Mouse (Mus musculus) large intestine, adult 2 months (tissue): ENCODE measurements around the gene Fstl4. TPM values are rescaled to one million over a fixed set of nuclear protein-coding genes. Genes with fewer than 3 reads are reported as not detected.

Experiments used
- DNase-seq: peaks from one replicate; pipeline ENCODE4 v3.0.0-alpha.2; 2012; ENCODE audit warnings: low read depth, low spot score
- WGBS: fragments of 180-500 bp; shearing (Covaris S2); methylation state at CpG from one replicate; pipeline ENCODE4 v1.1.7; 2018; 5-methylcytosine and 5-hydroxymethylcytosine counted together
- polyA plus RNA-seq: library from polyadenylated mRNA; depleted of rRNA; stranded (reverse); fragments of >200 nt; gene quantifications from 2 replicates; pipeline ENCODE4 v1.2.3, GENCODE M21; 2012

Fstl4 gene
- polyA plus RNA-seq, 1 experiment, result 0.47 TPM

DNA sequence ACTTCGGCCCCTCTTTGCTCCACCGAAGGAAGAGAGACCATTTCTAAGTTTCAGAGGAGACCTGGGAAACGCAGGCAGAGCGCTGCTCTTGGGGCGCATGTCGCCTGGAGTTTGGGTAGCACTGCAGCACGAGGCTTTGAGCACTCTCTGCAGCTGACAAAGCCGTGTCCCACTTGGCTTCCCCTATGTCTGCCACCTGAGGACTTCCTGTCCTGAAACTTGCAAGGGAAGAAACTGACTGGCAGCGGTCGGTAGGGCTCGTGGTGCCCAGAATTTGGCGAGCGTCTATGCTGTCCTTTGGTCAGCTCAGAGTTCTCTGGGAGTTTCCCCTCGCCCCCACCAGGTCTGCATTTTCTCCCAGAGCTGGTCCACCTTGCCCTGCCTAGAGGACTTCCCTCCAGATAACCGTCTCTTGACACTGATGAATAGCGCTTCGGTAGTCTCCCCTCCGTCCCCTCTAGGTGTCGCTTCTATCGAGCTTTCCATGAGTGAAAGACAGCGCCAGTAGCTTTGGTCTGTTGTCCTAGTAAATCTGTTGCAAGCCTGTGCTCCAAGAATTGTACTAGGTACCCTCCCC lies 1.3 kb downstream of the Fstl4 start:
- peak; percentile 31 for DNase-seq
- 2% methylated on average over 21 of the region's 21 CpGs for WGBS

DNA sequence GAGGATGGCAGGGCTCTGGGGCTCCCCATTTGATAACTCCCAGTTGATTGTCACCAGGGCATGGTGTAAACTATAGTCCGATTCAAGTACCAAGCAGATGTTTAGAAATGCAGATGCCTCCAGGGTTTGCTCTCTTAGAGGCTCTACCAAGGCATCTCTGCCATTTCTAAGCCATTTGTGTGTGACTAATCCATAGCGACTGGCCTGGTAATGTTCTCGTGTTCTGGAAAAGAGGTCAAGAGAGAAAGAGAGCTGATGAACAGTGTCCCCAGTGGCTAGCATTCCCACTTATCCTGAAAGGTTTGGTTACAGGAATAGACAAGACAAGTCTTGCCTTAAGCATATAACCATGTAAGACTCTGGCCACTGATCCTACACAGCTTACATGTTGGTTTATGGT lies 3.5 kb downstream of the Fstl4 start:
- DNase-seq, result no peak
- 77% methylated on average over 3 of the region's 3 CpGs for WGBS

DNA sequence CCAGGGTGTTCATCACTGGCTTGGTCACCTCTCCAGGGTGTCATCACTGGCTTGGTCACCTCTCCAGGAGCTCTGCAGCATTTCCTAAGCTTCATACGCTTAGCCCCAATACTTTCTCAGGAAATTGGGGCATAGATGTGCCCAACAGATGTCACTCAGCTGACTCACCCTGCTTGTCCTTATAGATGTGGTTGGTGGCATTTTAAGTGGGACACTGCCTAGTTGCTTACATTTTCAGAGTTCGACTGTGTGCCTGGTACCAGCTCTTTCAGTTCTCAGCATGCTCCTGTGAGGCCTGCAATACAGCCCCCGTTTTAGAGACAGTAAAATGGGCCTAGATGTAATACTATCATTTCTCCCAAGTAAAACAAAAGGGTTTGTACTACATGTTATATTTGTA lies 8.6 kb downstream of the Fstl4 start:
- DNase-seq, result no peak
- 77% methylated on average over 3 of the region's 3 CpGs for WGBS

DNA sequence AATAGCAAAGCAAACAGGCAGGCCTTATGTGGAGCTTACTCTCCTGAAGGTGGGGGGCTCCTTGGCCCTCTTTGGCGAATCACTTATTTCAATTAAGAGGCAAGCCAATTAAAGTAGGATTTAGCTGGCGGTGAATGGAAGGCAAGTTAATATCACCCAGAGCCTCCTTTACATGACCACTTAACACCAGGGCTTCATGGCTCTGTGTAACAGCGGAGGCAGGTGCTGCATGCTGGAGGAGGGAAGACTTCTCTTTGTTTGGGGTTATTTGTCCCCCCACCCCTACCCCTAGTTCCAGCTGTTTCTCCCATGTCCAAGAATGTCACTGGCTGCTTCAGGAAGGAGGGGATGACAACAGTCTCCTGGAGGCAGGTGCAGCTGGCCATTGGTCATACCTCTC lies 10.9 kb downstream of the Fstl4 start:
- DNase-seq, result no peak
- WGBS, result 89% methylated on average over 3 of the region's 3 CpGs

DNA sequence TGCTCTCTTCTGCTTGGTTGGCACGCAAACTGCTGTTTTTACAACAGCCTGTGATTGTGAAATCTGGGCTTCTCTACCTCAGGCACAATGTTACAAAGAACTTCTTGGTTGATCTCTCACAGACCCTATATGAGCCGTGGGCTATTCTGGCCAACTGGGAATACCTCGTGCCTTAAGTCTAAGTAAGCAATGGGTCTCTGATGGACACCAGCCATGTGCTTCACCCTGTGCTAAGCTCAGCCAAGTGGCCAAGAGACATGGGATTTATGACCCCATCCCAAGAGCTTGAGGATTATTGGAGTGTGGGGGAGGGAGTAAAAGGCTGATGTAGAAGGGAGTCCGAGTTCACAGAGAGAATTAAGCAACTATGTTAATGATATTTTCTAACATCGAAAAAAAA lies 18.0 kb downstream of the Fstl4 start:
- 66% methylated on average over 5 of the region's 5 CpGs for WGBS
- DNase-seq, result no peak

DNA sequence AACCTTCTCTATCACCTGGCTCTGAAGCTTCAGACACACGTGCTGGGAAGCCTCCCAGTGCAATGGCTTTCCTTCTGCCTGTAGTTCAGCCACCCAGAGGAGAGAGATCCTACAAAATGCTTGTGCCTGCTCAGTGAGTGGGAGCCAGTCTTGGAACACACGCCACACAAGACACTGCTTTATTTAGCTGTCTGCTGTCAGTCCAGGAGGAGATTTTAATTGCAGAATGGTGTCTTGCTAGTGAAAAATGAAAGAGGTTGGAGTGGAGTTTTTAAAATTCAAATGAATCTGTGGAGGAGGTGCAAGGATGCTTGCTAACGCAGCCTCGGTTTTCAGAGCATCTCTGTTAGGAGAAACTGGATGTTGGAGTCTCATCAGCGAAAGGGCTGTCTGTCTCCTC lies 29.9 kb downstream of the Fstl4 start:
- no peak for DNase-seq
- WGBS, result 73% methylated on average over 5 of the region's 5 CpGs

DNA sequence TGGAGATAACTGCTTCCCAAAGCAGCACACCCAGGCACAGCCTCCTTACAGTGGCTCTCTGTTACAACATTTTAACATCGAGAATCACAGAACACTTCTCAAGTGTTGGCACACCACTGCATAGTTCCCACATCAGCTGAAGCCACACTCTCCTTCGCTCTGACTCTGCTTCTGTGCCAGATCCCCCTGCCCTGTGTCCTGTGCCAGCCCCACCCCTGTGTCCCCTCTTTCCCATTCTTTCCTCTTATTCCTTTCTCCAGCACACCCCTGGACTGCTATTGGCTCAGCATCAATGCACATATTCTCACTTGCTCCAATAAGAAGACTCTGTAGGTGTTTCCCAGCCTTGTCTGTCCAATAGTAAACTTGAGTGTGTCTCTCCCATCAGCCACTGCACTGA lies 45.1 kb downstream of the Fstl4 start:
- WGBS, result 79% methylated on average over 2 of the region's 2 CpGs
- no peak for DNase-seq

DNA sequence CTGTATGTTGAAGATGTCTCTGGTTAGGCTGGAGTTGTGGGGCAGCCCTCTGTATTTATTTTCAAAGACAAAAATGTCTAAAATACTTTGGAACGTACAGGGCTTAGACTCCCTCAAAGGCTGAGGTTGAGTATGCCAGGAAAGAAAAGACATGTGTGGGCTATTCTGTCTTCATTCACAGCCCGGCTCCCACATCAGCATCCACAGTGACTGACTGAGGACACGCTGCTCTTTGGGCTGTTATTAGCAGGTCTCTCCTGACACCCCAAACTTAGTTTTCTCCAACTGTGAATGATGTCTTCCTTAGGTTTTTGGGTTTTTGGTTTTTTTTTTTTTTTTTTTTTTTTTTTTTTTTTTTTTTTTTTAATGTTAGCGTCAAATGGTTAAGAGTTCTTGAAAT lies 51.6 kb downstream of the Fstl4 start:
- WGBS, result 85% methylated on average over 4 of the region's 4 CpGs

DNA sequence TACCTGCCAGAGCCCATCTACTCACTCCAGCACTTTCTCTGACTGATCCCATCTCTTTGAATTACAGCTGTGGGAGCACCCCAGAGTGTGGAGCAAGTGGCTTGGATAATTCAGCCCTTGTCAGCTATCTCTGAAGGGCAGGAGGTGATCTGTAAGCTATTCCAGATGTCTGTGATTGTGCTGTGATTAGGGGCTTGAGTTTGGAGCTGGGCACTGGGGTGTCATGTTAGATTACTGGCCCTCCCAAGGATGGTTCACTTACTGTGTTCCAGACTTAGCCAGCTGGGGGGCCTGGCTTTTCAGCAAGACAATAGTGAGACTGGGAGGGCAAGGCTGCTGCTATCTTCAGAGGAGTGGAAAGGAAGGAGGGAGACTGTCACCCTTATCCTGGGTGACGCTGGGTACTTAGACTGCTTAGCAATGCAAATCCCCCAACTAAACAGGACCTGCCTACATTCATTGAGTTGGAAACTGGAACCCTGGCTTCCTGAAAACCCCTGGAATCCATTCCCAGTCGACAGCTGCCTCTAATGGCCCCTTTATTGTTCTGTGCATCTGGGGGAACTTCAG lies 56.0 kb downstream of the Fstl4 start:
- DNase-seq, result no peak
- WGBS, result 32% methylated on average over 2 of the region's 2 CpGs

More for the DNA sequence above, 51.6 kb downstream of the Fstl4 start:
- DNase-seq, result no peak

DNA sequence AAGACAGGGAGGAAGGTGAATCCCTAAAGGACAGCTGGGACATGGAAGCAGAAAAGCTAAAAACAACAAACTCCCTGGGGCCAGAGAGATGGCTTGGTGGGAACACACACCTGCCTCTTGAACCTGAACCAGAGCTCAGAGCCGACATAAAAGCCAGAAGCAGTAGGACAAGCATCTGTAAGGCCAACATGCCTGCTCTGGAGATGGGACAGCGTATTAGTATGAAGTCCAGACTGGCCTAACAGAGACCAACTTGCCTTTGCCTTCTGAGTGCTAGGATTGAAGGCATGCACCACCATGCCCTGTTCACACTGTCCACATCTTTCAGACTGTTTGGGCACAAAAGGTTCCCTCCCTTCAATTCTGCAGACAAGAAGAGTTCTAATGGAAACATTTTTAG lies 62.2 kb downstream of the Fstl4 start:
- 86% methylated on average over 2 of the region's 2 CpGs for WGBS
- DNase-seq, result no peak

DNA sequence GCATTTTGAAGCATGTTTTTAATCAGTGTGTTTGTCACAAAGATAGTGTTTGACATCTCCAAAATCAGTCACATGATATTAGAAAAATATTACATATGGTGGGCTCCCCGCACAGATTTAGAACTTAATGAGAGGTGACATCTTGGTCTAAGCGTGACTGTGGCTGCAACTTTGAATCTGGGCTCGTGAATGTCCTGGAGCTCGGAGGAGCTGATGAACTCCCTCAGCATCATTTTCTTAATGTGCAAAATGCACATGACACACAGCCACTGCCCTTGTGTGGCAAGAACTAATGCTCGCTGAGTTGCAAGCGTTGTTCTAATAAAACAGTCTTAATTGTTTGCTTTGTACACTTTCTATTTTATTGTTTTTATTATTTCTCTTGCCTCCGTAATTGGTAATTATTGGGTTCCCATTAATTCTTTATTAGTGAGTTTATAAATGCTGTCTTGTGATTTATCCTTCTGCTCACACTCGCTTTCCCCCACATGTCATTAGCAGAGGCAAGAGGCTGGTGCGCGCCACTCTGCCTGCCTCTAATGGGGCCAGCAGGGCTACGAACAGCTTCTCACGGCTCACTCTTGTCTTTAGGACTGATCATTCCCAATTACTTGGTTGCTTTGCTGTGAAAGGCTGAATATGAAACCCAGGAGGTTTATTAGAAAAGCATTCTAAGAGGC lies 67.3 kb downstream of the Fstl4 start:
- 82% methylated on average over 12 of the region's 12 CpGs for WGBS
- DNase-seq, result no peak

GRCm38 (mm10) chr11:52832311-52832675 lies 67.9 kb downstream of the Fstl4 start:
- DNase-seq, result no peak
- 93% methylated on average over 1 of the region's 1 CpGs for WGBS

DNA sequence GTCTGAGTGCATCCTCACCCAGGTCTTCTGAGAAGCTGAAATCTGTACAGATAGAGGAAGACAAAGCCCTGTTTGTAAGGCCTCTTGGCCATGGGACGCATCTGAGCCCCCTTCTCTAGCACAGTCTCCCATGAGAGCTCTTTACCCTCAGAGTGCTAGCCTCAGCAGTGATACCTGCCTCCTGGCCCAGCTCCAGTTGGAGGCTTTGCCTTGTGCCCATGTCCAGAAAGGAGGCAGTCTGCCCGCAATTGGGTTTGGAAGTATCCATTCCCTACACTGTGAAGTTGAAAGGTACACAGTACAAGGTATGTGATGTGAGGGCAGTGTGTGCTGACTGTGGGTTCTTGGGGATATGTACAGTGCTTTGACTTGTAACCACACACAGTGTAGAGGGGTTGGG lies 84.3 kb downstream of the Fstl4 start:
- no peak for DNase-seq
- WGBS, result 93% methylated on average over 2 of the region's 2 CpGs

DNA sequence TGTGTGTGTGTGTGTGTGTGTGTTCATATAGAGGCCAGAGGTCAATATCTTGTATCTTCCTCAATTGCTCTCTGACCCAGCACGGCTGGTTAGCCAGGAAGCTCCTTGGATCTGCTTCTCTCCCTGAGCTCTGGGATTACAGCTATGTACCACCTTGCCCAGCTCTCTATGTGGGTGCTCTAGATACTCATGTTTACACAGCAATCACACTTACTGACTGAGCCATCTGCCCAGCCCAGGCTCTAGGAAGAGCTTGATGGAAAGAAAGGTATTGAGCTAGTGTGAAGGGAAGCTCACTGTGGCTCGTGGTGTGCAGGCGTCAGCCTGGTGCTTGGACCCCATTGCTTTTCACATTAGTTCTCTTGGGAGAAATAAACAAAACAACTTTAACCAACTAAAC lies 85.6 kb downstream of the Fstl4 start:
- 64% methylated on average over 3 of the region's 3 CpGs for WGBS
- no peak for DNase-seq

DNA sequence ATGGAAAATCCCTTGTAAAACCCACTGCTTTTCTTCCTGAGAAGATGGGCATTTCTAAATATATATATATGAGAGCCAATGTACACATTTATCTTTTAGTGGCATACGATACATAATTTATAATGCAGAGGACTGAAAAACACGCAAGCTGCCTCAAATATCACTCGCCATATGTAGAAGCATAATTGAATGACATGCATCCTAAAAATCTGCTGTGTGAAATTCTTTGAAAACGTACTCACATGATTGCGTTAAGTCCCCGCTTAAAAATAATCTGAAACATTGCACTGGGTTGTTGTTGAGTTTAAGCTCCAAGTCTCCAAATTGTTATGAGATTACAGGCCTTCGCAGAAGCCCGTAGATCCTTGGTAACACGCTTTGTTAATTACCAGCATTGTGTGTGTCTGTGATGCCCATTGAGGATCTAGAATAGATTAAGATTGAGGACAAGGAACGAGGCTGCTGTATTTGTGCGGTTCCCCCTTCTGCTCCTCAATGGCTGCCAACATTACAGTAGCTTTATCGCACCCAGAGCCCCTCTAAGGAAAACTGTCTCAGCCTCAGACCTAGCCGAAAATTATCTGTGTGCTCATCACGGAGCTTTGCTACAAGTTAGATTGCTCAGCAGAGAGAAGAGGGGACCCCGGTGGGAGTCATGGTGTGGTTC lies 108.5 kb downstream of the Fstl4 start:
- WGBS, result 92% methylated on average over 15 of the region's 15 CpGs
- no peak for DNase-seq

GRCm38 (mm10) chr11:52875916-52876765 lies 111.7 kb downstream of the Fstl4 start:
- WGBS, result 89% methylated on average over 19 of the region's 19 CpGs
- no peak for DNase-seq

GRCm38 (mm10) chr11:52877662-52878061 lies 113.2 kb downstream of the Fstl4 start:
- no peak for DNase-seq
- 68% methylated on average over 2 of the region's 2 CpGs for WGBS

DNA sequence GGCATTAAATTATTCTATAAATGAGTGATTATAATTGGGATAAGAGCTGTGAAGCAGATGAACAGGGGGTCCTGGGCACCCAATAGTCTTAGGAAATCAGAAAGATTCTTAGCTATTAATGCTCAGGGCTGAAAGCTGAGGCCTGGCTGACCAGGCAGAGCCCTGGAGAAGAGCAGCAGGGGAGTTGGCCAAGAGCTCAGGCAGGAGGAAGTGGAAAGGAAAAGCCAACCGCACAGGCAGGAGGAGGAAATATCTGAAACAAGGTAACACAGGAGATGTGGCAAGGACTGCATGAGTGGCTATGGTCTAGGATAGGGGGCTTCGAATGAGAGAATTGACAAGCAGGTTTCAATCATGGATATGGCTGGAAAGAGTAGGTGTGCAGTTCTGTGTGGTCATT lies 115.5 kb downstream of the Fstl4 start:
- WGBS, result 59% methylated on average over 2 of the region's 2 CpGs
- no peak for DNase-seq

DNA sequence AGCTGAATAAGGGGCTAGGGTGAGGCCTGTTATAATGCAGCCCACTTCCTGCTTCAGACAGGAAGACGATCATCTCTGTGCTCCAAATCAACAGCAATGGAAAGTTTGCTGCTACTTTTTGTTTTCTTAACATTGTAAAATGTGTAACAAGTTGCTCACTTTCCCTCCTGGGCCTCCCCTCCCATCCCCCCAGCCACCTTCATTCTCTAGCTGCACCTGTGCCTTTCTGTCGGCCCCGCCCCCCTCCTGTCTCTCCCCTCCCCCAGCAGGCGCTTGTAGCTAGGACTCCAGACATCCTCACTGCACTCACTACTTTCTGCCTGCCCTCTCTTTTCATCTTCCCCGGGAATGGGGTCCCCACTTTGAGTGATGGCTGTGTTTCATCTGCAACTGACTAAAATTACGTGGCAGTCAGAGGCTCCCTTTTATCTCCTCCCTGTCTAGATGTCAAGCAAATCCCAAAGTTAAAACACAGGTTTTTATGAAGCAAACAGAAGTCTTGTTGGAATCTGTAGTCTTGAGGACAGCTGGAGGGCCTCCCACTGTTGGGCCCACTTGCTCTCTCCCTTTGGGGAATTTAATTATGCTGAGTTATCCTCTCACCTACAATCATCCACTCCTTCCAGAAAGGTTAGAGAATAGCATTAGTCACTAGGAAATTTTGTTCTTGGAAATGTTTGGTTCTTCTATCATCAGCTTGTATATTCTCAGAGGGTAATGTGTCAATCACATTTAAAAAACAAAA lies 122.3 kb downstream of the Fstl4 start:
- 26% methylated on average over 6 of the region's 6 CpGs for WGBS
- no peak for DNase-seq
